Mouse (Mus musculus): Measurements from ENCODE around the gene Ptk7.

GRCm38 (mm10) chr17:46553469-46553868 lies 75.8 kb downstream of the Ptk7 start:
- TF ChIP-seq CTCF (IDR thresholded peaks at IDR 0.05; ENCODE audit: control insufficient read depth, insufficient read depth, insufficient replicate concordance, low read depth, low read length) (no peak), POLR2A (IDR thresholded peaks at IDR 0.05; ENCODE audit: control insufficient read depth, low read depth, low read length) (no peak)

Data from testis, adult 2 months (tissue).